Mouse (Mus musculus) liver, postnatal 0 days (tissue): ENCODE measurements around the gene Lemd1.

ENCODE experiments used
- CTCF ChIP-seq: sonication (generic); IDR thresholded peaks from 2 replicates; pipeline ENCODE4 v1.5.1; 2016; ENCODE audit warnings: antibody characterized with exemption, low read depth
- EP300 ChIP-seq: IDR thresholded peaks from 2 replicates; pipeline ENCODE4 v1.6.1; 2016; ENCODE audit warnings: antibody characterized with exemption, low read depth, mild to moderate bottlenecking

- TF ChIP-seq EP300 (no peak), CTCF (no peak)
Measured at GRCm38 (mm10) chr1:132296051-132296450, 104.8 kb downstream of the Lemd1 start.
